Mouse (Mus musculus): Measurements from ENCODE around the gene Amot. TPM values are rescaled to one million over a fixed set of nuclear protein-coding genes. Genes with fewer than 3 reads are reported as not detected.

The Amot gene
- polyA plus RNA-seq (2014; fragmentation: Nextera tagmentation; extraction: Ambion mirVana) = 23.0 and 28.1 TPM in 2 replicates

GRCm38 (mm10) chrX:145504717-145505415 is at the start of gene Amot:
TSS of gene Amot (minus strand) at chrX:145505181.
- ATAC-seq (ENCODE audit: insufficient read depth, low FRiP score, low TSS enrichment) = peak; percentile 94

GRCm38 (mm10) chrX:145545060-145545459 is 40.1 kb upstream of the Amot start:
- no peaks in the 10 kb centered on the region for H3K36me3 ChIP-seq (ENCODE audit: control insufficient read depth, insufficient read depth, low read length)
- H3K27me3 ChIP-seq (ENCODE audit: control insufficient read depth, insufficient read depth, low read length) = no peaks in the 10 kb centered on the region
- no peak for DNase-seq (ENCODE audit: low spot score)
- no peak overlapping the region for H3K4me3 ChIP-seq (ENCODE audit: low read depth, low read length)
- no peak overlapping the region for H3K27ac ChIP-seq (ENCODE audit: low read depth, low read length)
- H3K9me3 ChIP-seq (ENCODE audit: control insufficient read depth, low read length) = no peaks in the 10 kb centered on the region
- no peaks in the 10 kb centered on the region for H3K4me1 ChIP-seq (ENCODE audit: control insufficient read depth, insufficient read depth, low read length)
- H3K4me2 ChIP-seq (ENCODE audit: low read depth) = no peak overlapping the region
- 81% methylated on average over 3 of the region's 3 CpGs for WGBS
- H3K9ac ChIP-seq (ENCODE audit: low read length) = no peak overlapping the region
- no peak for ATAC-seq (ENCODE audit: insufficient read depth, low FRiP score, low TSS enrichment)

More at GRCm38 (mm10) chrX:145504717-145505415, at the start of gene Amot:
- H3K27me3 ChIP-seq (ENCODE audit: control insufficient read depth, insufficient read depth, low read length) = no peaks in the 10 kb centered on the region
- H3K9ac ChIP-seq (ENCODE audit: low read length) = peak within 1 kb of the TSS; percentile 31
- H3K36me3 ChIP-seq (ENCODE audit: control insufficient read depth, insufficient read depth, low read length) = no peaks in the 10 kb centered on the region
- peak within 1 kb of the TSS; percentile 50 for H3K4me2 ChIP-seq (ENCODE audit: low read depth)
- WGBS = 12% methylated on average over 32 of the region's 34 CpGs
- no peaks in the 10 kb centered on the region for H3K9me3 ChIP-seq (ENCODE audit: control insufficient read depth, low read length)
- peak; percentile 86 for DNase-seq (ENCODE audit: low spot score)
- peak within 1 kb of the TSS; percentile 45 for H3K4me3 ChIP-seq (ENCODE audit: low read depth, low read length)
- H3K4me1 ChIP-seq (ENCODE audit: control insufficient read depth, insufficient read depth, low read length) = no peaks in the 10 kb centered on the region
- H3K27ac ChIP-seq (ENCODE audit: low read depth, low read length) = no peak within 1 kb of the TSS

- no peak overlapping the region for H3K4me3 ChIP-seq (ENCODE audit: low read depth, low read length)
- ATAC-seq (ENCODE audit: insufficient read depth, low FRiP score, low TSS enrichment) = no peak
- H3K27me3 ChIP-seq (ENCODE audit: control insufficient read depth, insufficient read depth, low read length) = no peaks in the 10 kb centered on the region
- no peaks in the 10 kb centered on the region for H3K36me3 ChIP-seq (ENCODE audit: control insufficient read depth, insufficient read depth, low read length)
- H3K4me2 ChIP-seq (ENCODE audit: low read depth) = no peak overlapping the region
- DNase-seq (ENCODE audit: low spot score) = no peak
- H3K27ac ChIP-seq (ENCODE audit: low read depth, low read length) = no peak overlapping the region
- 69% methylated on average over 4 of the region's 4 CpGs for WGBS
- no peaks in the 10 kb centered on the region for H3K4me1 ChIP-seq (ENCODE audit: control insufficient read depth, insufficient read depth, low read length)
- H3K9ac ChIP-seq (ENCODE audit: low read length) = no peak overlapping the region
- H3K9me3 ChIP-seq (ENCODE audit: control insufficient read depth, low read length) = no peaks in the 10 kb centered on the region
Observed at GRCm38 (mm10) chrX:145543602-145544490, 38.9 kb upstream of the Amot start.

GRCm38 (mm10) chrX:145541050-145541449 is 36.1 kb upstream of the Amot start:
- no peaks in the 10 kb centered on the region for H3K9me3 ChIP-seq (ENCODE audit: control insufficient read depth, low read length)
- H3K4me2 ChIP-seq (ENCODE audit: low read depth) = no peak overlapping the region
- no peaks in the 10 kb centered on the region for H3K4me1 ChIP-seq (ENCODE audit: control insufficient read depth, insufficient read depth, low read length)
- H3K27me3 ChIP-seq (ENCODE audit: control insufficient read depth, insufficient read depth, low read length) = no peaks in the 10 kb centered on the region
- ATAC-seq (ENCODE audit: insufficient read depth, low FRiP score, low TSS enrichment) (no peak), DNase-seq (ENCODE audit: low spot score) (no peak)
- no peak overlapping the region for H3K4me3 ChIP-seq (ENCODE audit: low read depth, low read length)
- no peak overlapping the region for H3K9ac ChIP-seq (ENCODE audit: low read length)
- no peaks in the 10 kb centered on the region for H3K36me3 ChIP-seq (ENCODE audit: control insufficient read depth, insufficient read depth, low read length)
- H3K27ac ChIP-seq (ENCODE audit: low read depth, low read length) = no peak overlapping the region
- WGBS = 96% methylated on average over 1 of the region's 1 CpGs

- no peak overlapping the region for H3K4me3 ChIP-seq (ENCODE audit: low read depth, low read length)
- H3K4me2 ChIP-seq (ENCODE audit: low read depth) = no peak overlapping the region
- WGBS = 94% methylated on average over 1 of the region's 1 CpGs
- no peak overlapping the region for H3K9ac ChIP-seq (ENCODE audit: low read length)
- ATAC-seq (ENCODE audit: insufficient read depth, low FRiP score, low TSS enrichment) (no peak), DNase-seq (ENCODE audit: low spot score) (no peak)
- H3K27ac ChIP-seq (ENCODE audit: low read depth, low read length) = no peak overlapping the region
- H3K4me1 ChIP-seq (ENCODE audit: control insufficient read depth, insufficient read depth, low read length) = no peaks in the 10 kb centered on the region
- H3K27me3 ChIP-seq (ENCODE audit: control insufficient read depth, insufficient read depth, low read length) = no peaks in the 10 kb centered on the region
- H3K9me3 ChIP-seq (ENCODE audit: control insufficient read depth, low read length) = no peaks in the 10 kb centered on the region
- H3K36me3 ChIP-seq (ENCODE audit: control insufficient read depth, insufficient read depth, low read length) = no peaks in the 10 kb centered on the region
Observed at GRCm38 (mm10) chrX:145540321-145540720, 35.3 kb upstream of the Amot start.

- Histone ChIP-seq H3K9ac (ENCODE audit: low read length) (no peak overlapping the region), H3K27me3 (ENCODE audit: control insufficient read depth, insufficient read depth, low read length) (no peaks in the 10 kb centered on the region), H3K36me3 (ENCODE audit: control insufficient read depth, insufficient read depth, low read length) (no peaks in the 10 kb centered on the region), H3K4me3 (ENCODE audit: low read depth, low read length) (no peak overlapping the region), H3K4me2 (ENCODE audit: low read depth) (no peak overlapping the region), H3K27ac (ENCODE audit: low read depth, low read length) (no peak overlapping the region), H3K4me1 (ENCODE audit: control insufficient read depth, insufficient read depth, low read length) (no peaks in the 10 kb centered on the region), H3K9me3 (ENCODE audit: control insufficient read depth, low read length) (no peaks in the 10 kb centered on the region)
- WGBS = 73% methylated on average over 1 of the region's 1 CpGs
- ATAC-seq (ENCODE audit: insufficient read depth, low FRiP score, low TSS enrichment) (no peak), DNase-seq (ENCODE audit: low spot score) (no peak)
Observed at GRCm38 (mm10) chrX:145529602-145530001, 24.6 kb upstream of the Amot start.

GRCm38 (mm10) chrX:145516322-145517066 is 11.5 kb upstream of the Amot start:
- Histone ChIP-seq H3K27ac (ENCODE audit: low read depth, low read length) (no peak overlapping the region), H3K9ac (ENCODE audit: low read length) (no peak overlapping the region), H3K4me1 (ENCODE audit: control insufficient read depth, insufficient read depth, low read length) (no peaks in the 10 kb centered on the region), H3K4me3 (ENCODE audit: low read depth, low read length) (no peak overlapping the region), H3K27me3 (ENCODE audit: control insufficient read depth, insufficient read depth, low read length) (no peaks in the 10 kb centered on the region), H3K36me3 (ENCODE audit: control insufficient read depth, insufficient read depth, low read length) (no peaks in the 10 kb centered on the region), H3K4me2 (ENCODE audit: low read depth) (no peak overlapping the region), H3K9me3 (ENCODE audit: control insufficient read depth, low read length) (no peaks in the 10 kb centered on the region)
- DNase-seq (ENCODE audit: low spot score) = no peak
- ATAC-seq (ENCODE audit: insufficient read depth, low FRiP score, low TSS enrichment) = no peak
- WGBS = 54% methylated on average over 10 of the region's 10 CpGs

- 63% methylated on average over 9 of the region's 9 CpGs for WGBS
- Histone ChIP-seq H3K9me3 (ENCODE audit: control insufficient read depth, low read length) (no peaks in the 10 kb centered on the region), H3K4me2 (ENCODE audit: low read depth) (no peak overlapping the region), H3K4me3 (ENCODE audit: low read depth, low read length) (no peak overlapping the region), H3K36me3 (ENCODE audit: control insufficient read depth, insufficient read depth, low read length) (no peaks in the 10 kb centered on the region), H3K4me1 (ENCODE audit: control insufficient read depth, insufficient read depth, low read length) (no peaks in the 10 kb centered on the region), H3K27ac (ENCODE audit: low read depth, low read length) (no peak overlapping the region), H3K27me3 (ENCODE audit: control insufficient read depth, insufficient read depth, low read length) (no peaks in the 10 kb centered on the region), H3K9ac (ENCODE audit: low read length) (no peak overlapping the region)
- DNase-seq (ENCODE audit: low spot score) = no peak
- ATAC-seq (ENCODE audit: insufficient read depth, low FRiP score, low TSS enrichment) = no peak
Observed at GRCm38 (mm10) chrX:145515498-145516158, 10.6 kb upstream of the Amot start.

Data from neural tube, embryonic 11.5 days (tissue).